ENCODE assay signal across 19 mouse cellular contexts in genomic region chr3:53413959-53414358, GRCm38 (mm10). TPM values are rescaled to one million over a fixed set of nuclear protein-coding genes. Genes with fewer than 3 reads are reported as not detected.
DNase-seq lines count a peak whose midpoint lies in the region; ATAC-seq and TF ChIP-seq lines count a peak whose summit lies in the region.
"Had no signal": no experiment of that assay in that cellular context is flagged by ENCODE, and none has a peak within 500 bp of the region (broad histone marks: within the 10 kb centered on the region; RNA-seq: fewer than 3 reads in every experiment).

No protein-coding gene starts in this region.

- TF ChIP-seq POLR2A in limb, embryonic 14.5 days (IDR thresholded peaks at IDR 0.05; ENCODE audit: borderline replicate concordance, extremely low read depth, insufficient read depth, insufficient read length): no peak

- H3K9ac ChIP-seq in limb, embryonic 14.5 days (ENCODE audit: low read depth, low read length, severe bottlenecking): no peak overlapping the region
- H3K9ac ChIP-seq: forebrain, embryonic 15.5 days; heart, embryonic 13.5 days; liver, embryonic 13.5 days had no signal

- no peaks in the 10 kb centered on the region for H3K36me3 ChIP-seq in heart, embryonic 10.5 days
- H3K36me3 ChIP-seq in limb, embryonic 14.5 days (ENCODE audit: control insufficient read depth, insufficient read depth, low read length): no peaks in the 10 kb centered on the region
- no peaks in the 10 kb centered on the region for H3K36me3 ChIP-seq in limb, embryonic 10.5 days
- H3K36me3 ChIP-seq: forebrain, embryonic 15.5 days; heart, embryonic 13.5 days; hindbrain, embryonic 10.5 days; liver, embryonic 13.5 days had no signal

- peak; percentile 46; the same call in 1 of the 2 replicates for ATAC-seq in limb, embryonic 14.5 days (ENCODE audit: low FRiP score, low read depth)
- ATAC-seq in frontal cortex, adult (ENCODE audit: low TSS enrichment): no peak
- ATAC-seq: forebrain, embryonic 15.5 days had no signal

- no peak overlapping the region for H3K4me3 ChIP-seq in heart, embryonic 10.5 days
- no peak overlapping the region for H3K4me3 ChIP-seq in limb, embryonic 14.5 days (replicated peaks; ENCODE audit: low read length)
- H3K4me3 ChIP-seq in limb, embryonic 10.5 days: no peak overlapping the region
- H3K4me3 ChIP-seq: forebrain, embryonic 15.5 days; heart, embryonic 13.5 days; hindbrain, embryonic 10.5 days; liver, embryonic 13.5 days; megakaryocyte, embryonic 14.5 days had no signal

- no peak overlapping the region for H3K4me2 ChIP-seq in limb, embryonic 14.5 days (replicated peaks; ENCODE audit: low read depth, low read length, severe bottlenecking)
- H3K4me2 ChIP-seq: forebrain, embryonic 15.5 days; heart, embryonic 13.5 days; liver, embryonic 13.5 days had no signal

- no peaks in the 10 kb centered on the region for H3K27me3 ChIP-seq in heart, embryonic 10.5 days (ENCODE audit: insufficient read depth, poor library complexity, severe bottlenecking)
- H3K27me3 ChIP-seq in limb, embryonic 14.5 days (ENCODE audit: control insufficient read depth, insufficient read depth, low read length): no peaks in the 10 kb centered on the region
- no peaks in the 10 kb centered on the region for H3K27me3 ChIP-seq in limb, embryonic 10.5 days (ENCODE audit: low read depth, poor library complexity, severe bottlenecking)
- H3K27me3 ChIP-seq: forebrain, embryonic 15.5 days; heart, embryonic 13.5 days; liver, embryonic 13.5 days; megakaryocyte, embryonic 14.5 days had no signal

- no peak overlapping the region for H3K27ac ChIP-seq in heart, embryonic 10.5 days
- H3K27ac ChIP-seq in limb, embryonic 14.5 days (replicated peaks; ENCODE audit: low read depth, low read length): no peak overlapping the region
- no peak overlapping the region for H3K27ac ChIP-seq in limb, embryonic 10.5 days
- H3K27ac ChIP-seq: forebrain, embryonic 15.5 days; heart, embryonic 13.5 days; hindbrain, embryonic 10.5 days; liver, embryonic 13.5 days had no signal

- peak; percentile 48 for DNase-seq in heart, adult 11 months
- DNase-seq in heart, embryonic 10.5 days (ENCODE audit: low spot score): no peak
- peak; percentile 29 for DNase-seq in limb, embryonic 14.5 days (ENCODE audit: low spot score)
- DNase-seq in limb, embryonic 10.5 days (ENCODE audit: low spot score): no peak
- peak; percentile 39 for DNase-seq in NIH3T3 (ENCODE audit: low read depth)
- DNase-seq in kidney, postnatal 4 days: peak; percentile 21 to 49
- DNase-seq in spleen, adult 18-20 months: no peak
- DNase-seq: adrenal gland, adult 2 months; B cell, adult 2 months; cerebellum, adult 9-10 months; embryo, embryonic 11 days; gastrocnemius, postnatal 14 days; liver, embryonic 13.5 days; right cerebral cortex, postnatal 14 days had no signal

- H3K4me1 ChIP-seq in heart, embryonic 10.5 days: peaks cover 9% of the 10 kb centered on the region
- H3K4me1 ChIP-seq in limb, embryonic 14.5 days (ENCODE audit: control insufficient read depth, insufficient read depth, low read length): peaks cover 15% of the 10 kb centered on the region
- peaks cover 14% of the 10 kb centered on the region for H3K4me1 ChIP-seq in limb, embryonic 10.5 days
- H3K4me1 ChIP-seq: liver, embryonic 13.5 days; megakaryocyte, embryonic 14.5 days had no signal

- H3K9me3 ChIP-seq in heart, embryonic 10.5 days: no peaks in the 10 kb centered on the region
- H3K9me3 ChIP-seq in limb, embryonic 14.5 days (ENCODE audit: control insufficient read depth, low read length): no peaks in the 10 kb centered on the region
- no peaks in the 10 kb centered on the region for H3K9me3 ChIP-seq in limb, embryonic 10.5 days (replicated peaks)
- H3K9me3 ChIP-seq: forebrain, embryonic 15.5 days; heart, embryonic 13.5 days; hindbrain, embryonic 10.5 days; liver, embryonic 13.5 days; megakaryocyte, embryonic 14.5 days had no signal

- WGBS in heart, embryonic 10.5 days: 71% methylated on average over 3 of the region's 3 CpGs
- WGBS in limb, embryonic 14.5 days: 61% methylated on average over 3 of the region's 3 CpGs
- WGBS in limb, embryonic 10.5 days: 83% methylated on average over 3 of the region's 3 CpGs

RNA-seq across cellular contexts. Expression of gene Nhlrc3, which starts 49.2 kb away (rescaled TPM):
- 8.4 and 9.4 TPM in 2 replicates for polyA plus RNA-seq in heart, embryonic 10.5 days (2016; fragmentation: Nextera tagmentation; extraction: Ambion mirVana)
- 11.7 and 13.6 TPM in 2 replicates for polyA plus RNA-seq in limb, embryonic 14.5 days (2012; rRNA removed)
- 10.4 and 11.0 TPM in 2 replicates for polyA plus RNA-seq in limb, embryonic 14.5 days (2014; fragmentation: Nextera tagmentation; extraction: Ambion mirVana)
- 7.6 and 10.3 TPM in 2 replicates for polyA plus RNA-seq in limb, embryonic 10.5 days (2016; fragmentation: Nextera tagmentation; extraction: Ambion mirVana)

RNA-seq across cellular contexts. Expression of gene Proser1, which starts 49.5 kb away (rescaled TPM):
- 14.2 and 17.8 TPM in 2 replicates for polyA plus RNA-seq in heart, embryonic 10.5 days (2016; fragmentation: Nextera tagmentation; extraction: Ambion mirVana)
- 23.9 and 36.2 TPM in 2 replicates for polyA plus RNA-seq in limb, embryonic 14.5 days (2012; rRNA removed)
- polyA plus RNA-seq in limb, embryonic 14.5 days (2014; fragmentation: Nextera tagmentation; extraction: Ambion mirVana): 15.1 and 17.4 TPM in 2 replicates
- polyA plus RNA-seq in limb, embryonic 10.5 days (2016; fragmentation: Nextera tagmentation; extraction: Ambion mirVana): 22.1 and 24.3 TPM in 2 replicates

Comparison
In these comparisons a context has a peak if more than half of its experiments do, and no peak if none do; other contexts are left out.
1. DNase-seq: peak in heart, adult 11 months (single experiment), limb, embryonic 14.5 days (single experiment), NIH3T3 (single experiment) and kidney, postnatal 4 days (2 of 2); none in heart, embryonic 10.5 days (single experiment), limb, embryonic 10.5 days (single experiment) and spleen, adult 18-20 months (0 of 2).